Mouse (Mus musculus): ENCODE measurements around the gene Snrk. TPM values are rescaled to one million over a fixed set of nuclear protein-coding genes. Genes with fewer than 3 reads are reported as not detected.

The Snrk gene
- polyA plus RNA-seq (2014; fragmentation: Nextera tagmentation; extraction: Ambion mirVana), result 37.2 and 40.3 TPM in 2 replicates

GRCm38 (mm10) chr9:122117112-122117616 is at the start of gene Snrk:
Gene Snrk (plus strand): TSS chr9:122117266.
- WGBS, result under 1% methylated on average over 67 of the region's 67 CpGs
- Histone ChIP-seq H3K4me2 (replicated peaks; ENCODE audit: low read depth, low read length) (peak within 1 kb of the TSS; percentile 86), H3K9ac (replicated peaks; ENCODE audit: low read depth, low read length) (peak within 1 kb of the TSS; percentile 91), H3K36me3 (ENCODE audit: control insufficient read depth, insufficient read depth, low read length) (no peaks in the 10 kb centered on the region; the same call in 1 of the 2 replicates), H3K27ac (ENCODE audit: low read length) (peak within 1 kb of the TSS; percentile 83), H3K27me3 (ENCODE audit: control insufficient read depth, insufficient read depth, low read length) (no peaks in the 10 kb centered on the region), H3K4me3 (ENCODE audit: low read depth, low read length) (peak within 1 kb of the TSS; percentile 79), H3K9me3 (ENCODE audit: control insufficient read depth, low read depth, low read length) (no peaks in the 10 kb centered on the region), H3K4me1 (ENCODE audit: control insufficient read depth, insufficient read depth, low read length) (peaks cover 7% of the 10 kb centered on the region; the same call in 1 of the 2 replicates)
- peak; percentile 95 for ATAC-seq (ENCODE audit: insufficient number of reproducible peaks, insufficient read depth, low FRiP score, low read depth)

- Histone ChIP-seq H3K4me2 (replicated peaks; ENCODE audit: low read depth, low read length) (no peak overlapping the region), H3K27ac (ENCODE audit: low read length) (no peak overlapping the region), H3K4me3 (ENCODE audit: low read depth, low read length) (no peak overlapping the region), H3K36me3 (ENCODE audit: control insufficient read depth, insufficient read depth, low read length) (no peaks in the 10 kb centered on the region), H3K4me1 (ENCODE audit: control insufficient read depth, insufficient read depth, low read length) (no peaks in the 10 kb centered on the region), H3K9me3 (ENCODE audit: control insufficient read depth, low read depth, low read length) (no peaks in the 10 kb centered on the region), H3K9ac (replicated peaks; ENCODE audit: low read depth, low read length) (no peak overlapping the region), H3K27me3 (ENCODE audit: control insufficient read depth, insufficient read depth, low read length) (no peaks in the 10 kb centered on the region)
- 75% methylated on average over 2 of the region's 2 CpGs for WGBS
- no peak for ATAC-seq (ENCODE audit: insufficient number of reproducible peaks, insufficient read depth, low FRiP score, low read depth)
Measured at GRCm38 (mm10) chr9:122067654-122068053, 49.4 kb upstream of the Snrk start.

GRCm38 (mm10) chr9:122069560-122070174 is 47.4 kb upstream of the Snrk start:
- Histone ChIP-seq H3K4me3 (ENCODE audit: low read depth, low read length) (no peak overlapping the region), H3K27me3 (ENCODE audit: control insufficient read depth, insufficient read depth, low read length) (no peaks in the 10 kb centered on the region), H3K9ac (replicated peaks; ENCODE audit: low read depth, low read length) (no peak overlapping the region), H3K27ac (ENCODE audit: low read length) (no peak overlapping the region), H3K4me1 (ENCODE audit: control insufficient read depth, insufficient read depth, low read length) (no peaks in the 10 kb centered on the region), H3K4me2 (replicated peaks; ENCODE audit: low read depth, low read length) (no peak overlapping the region), H3K36me3 (ENCODE audit: control insufficient read depth, insufficient read depth, low read length) (no peaks in the 10 kb centered on the region), H3K9me3 (ENCODE audit: control insufficient read depth, low read depth, low read length) (no peaks in the 10 kb centered on the region)
- ATAC-seq (ENCODE audit: insufficient number of reproducible peaks, insufficient read depth, low FRiP score, low read depth), result no peak
- WGBS, result 62% methylated on average over 11 of the region's 11 CpGs

DNA sequence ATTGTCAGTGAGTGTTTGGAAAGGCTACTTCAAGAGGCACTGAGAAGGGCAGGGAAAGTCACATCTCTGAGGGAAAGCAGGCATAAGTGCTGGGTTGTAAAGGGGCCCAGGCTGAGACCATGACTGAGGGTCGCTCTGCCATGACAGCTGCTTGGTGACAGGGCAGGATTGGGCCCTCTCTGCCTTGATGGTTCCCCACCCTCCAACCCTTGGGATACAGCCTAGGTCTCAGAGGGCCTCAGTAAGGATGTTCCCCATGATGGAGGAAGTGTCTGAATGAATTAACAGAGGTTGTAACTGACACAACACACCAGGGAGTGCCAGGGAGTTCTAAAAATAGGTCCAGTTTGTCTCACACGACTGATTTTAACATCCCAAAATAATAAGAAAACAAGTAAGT is 43.1 kb upstream of the Snrk start:
- no peak overlapping the region for H3K9ac ChIP-seq (replicated peaks; ENCODE audit: low read depth, low read length)
- H3K9me3 ChIP-seq (ENCODE audit: control insufficient read depth, low read depth, low read length), result no peaks in the 10 kb centered on the region
- H3K4me2 ChIP-seq (replicated peaks; ENCODE audit: low read depth, low read length), result no peak overlapping the region
- no peaks in the 10 kb centered on the region for H3K4me1 ChIP-seq (ENCODE audit: control insufficient read depth, insufficient read depth, low read length)
- H3K27ac ChIP-seq (ENCODE audit: low read length), result no peak overlapping the region
- no peak for ATAC-seq (ENCODE audit: insufficient number of reproducible peaks, insufficient read depth, low FRiP score, low read depth)
- no peaks in the 10 kb centered on the region for H3K36me3 ChIP-seq (ENCODE audit: control insufficient read depth, insufficient read depth, low read length)
- H3K4me3 ChIP-seq (ENCODE audit: low read depth, low read length), result no peak overlapping the region
- no peaks in the 10 kb centered on the region for H3K27me3 ChIP-seq (ENCODE audit: control insufficient read depth, insufficient read depth, low read length)
- WGBS, result 58% methylated on average over 2 of the region's 2 CpGs

DNA sequence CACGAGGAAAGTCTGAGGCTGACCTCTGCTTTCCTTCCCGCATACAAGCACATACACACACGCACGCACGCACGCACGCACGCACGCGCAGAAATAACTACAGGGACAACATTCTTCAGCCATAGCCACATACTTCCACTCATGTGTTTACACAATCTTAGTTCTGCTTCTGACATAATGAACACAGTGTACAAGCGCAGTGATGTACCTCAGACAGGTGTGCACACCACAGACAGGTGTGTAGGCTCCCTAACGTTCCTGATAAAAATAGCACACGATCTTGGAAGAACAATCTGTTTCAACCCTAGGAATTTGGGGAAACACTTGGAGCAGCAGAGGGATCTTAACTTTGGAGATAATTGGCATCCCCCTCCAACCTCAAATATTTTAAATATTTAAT is 42.5 kb upstream of the Snrk start:
- Histone ChIP-seq H3K36me3 (ENCODE audit: control insufficient read depth, insufficient read depth, low read length) (no peaks in the 10 kb centered on the region), H3K27me3 (ENCODE audit: control insufficient read depth, insufficient read depth, low read length) (no peaks in the 10 kb centered on the region), H3K9ac (replicated peaks; ENCODE audit: low read depth, low read length) (no peak overlapping the region), H3K27ac (ENCODE audit: low read length) (no peak overlapping the region), H3K9me3 (ENCODE audit: control insufficient read depth, low read depth, low read length) (no peaks in the 10 kb centered on the region), H3K4me2 (replicated peaks; ENCODE audit: low read depth, low read length) (no peak overlapping the region), H3K4me3 (ENCODE audit: low read depth, low read length) (no peak overlapping the region), H3K4me1 (ENCODE audit: control insufficient read depth, insufficient read depth, low read length) (no peaks in the 10 kb centered on the region)
- ATAC-seq (ENCODE audit: insufficient number of reproducible peaks, insufficient read depth, low FRiP score, low read depth), result no peak
- WGBS, result 82% methylated on average over 13 of the region's 13 CpGs

DNA sequence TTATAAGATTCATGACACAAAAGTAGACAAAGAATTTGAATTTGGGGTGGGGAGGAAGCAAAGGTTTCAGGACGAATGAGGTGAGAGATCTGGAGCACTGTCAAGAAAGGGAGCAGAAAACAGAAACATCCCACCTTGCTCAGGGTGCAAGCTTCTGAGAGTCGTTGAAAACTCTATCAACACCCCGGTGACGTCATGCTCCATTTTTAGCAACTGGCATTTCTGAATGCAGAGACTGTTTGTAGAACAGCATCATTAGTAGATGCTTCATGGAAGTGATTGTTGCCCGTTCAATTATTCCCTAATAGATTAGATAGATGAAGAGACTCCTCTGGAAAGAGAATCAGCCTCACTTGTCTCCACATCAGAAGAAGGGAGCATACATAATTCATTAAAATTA is 38.6 kb upstream of the Snrk start:
- no peaks in the 10 kb centered on the region for H3K27me3 ChIP-seq (ENCODE audit: control insufficient read depth, insufficient read depth, low read length)
- H3K9me3 ChIP-seq (ENCODE audit: control insufficient read depth, low read depth, low read length), result no peaks in the 10 kb centered on the region
- H3K4me3 ChIP-seq (ENCODE audit: low read depth, low read length), result no peak overlapping the region
- no peak overlapping the region for H3K4me2 ChIP-seq (replicated peaks; ENCODE audit: low read depth, low read length)
- H3K4me1 ChIP-seq (ENCODE audit: control insufficient read depth, insufficient read depth, low read length), result no peaks in the 10 kb centered on the region
- 77% methylated on average over 5 of the region's 5 CpGs for WGBS
- H3K9ac ChIP-seq (replicated peaks; ENCODE audit: low read depth, low read length), result no peak overlapping the region
- no peak for ATAC-seq (ENCODE audit: insufficient number of reproducible peaks, insufficient read depth, low FRiP score, low read depth)
- no peaks in the 10 kb centered on the region for H3K36me3 ChIP-seq (ENCODE audit: control insufficient read depth, insufficient read depth, low read length)
- H3K27ac ChIP-seq (ENCODE audit: low read length), result no peak overlapping the region

- H3K9ac ChIP-seq (replicated peaks; ENCODE audit: low read depth, low read length), result no peak overlapping the region
- no peak overlapping the region for H3K4me2 ChIP-seq (replicated peaks; ENCODE audit: low read depth, low read length)
- H3K27me3 ChIP-seq (ENCODE audit: control insufficient read depth, insufficient read depth, low read length), result no peaks in the 10 kb centered on the region
- no peaks in the 10 kb centered on the region for H3K9me3 ChIP-seq (ENCODE audit: control insufficient read depth, low read depth, low read length)
- no peak overlapping the region for H3K4me3 ChIP-seq (ENCODE audit: low read depth, low read length)
- 79% methylated on average over 4 of the region's 4 CpGs for WGBS
- H3K27ac ChIP-seq (ENCODE audit: low read length), result no peak overlapping the region
- ATAC-seq (ENCODE audit: insufficient number of reproducible peaks, insufficient read depth, low FRiP score, low read depth), result no peak
- H3K36me3 ChIP-seq (ENCODE audit: control insufficient read depth, insufficient read depth, low read length), result no peaks in the 10 kb centered on the region
- peaks cover 17% of the 10 kb centered on the region; the same call in 1 of the 2 replicates for H3K4me1 ChIP-seq (ENCODE audit: control insufficient read depth, insufficient read depth, low read length)
Measured at GRCm38 (mm10) chr9:122083698-122084097, 33.4 kb upstream of the Snrk start.

DNA sequence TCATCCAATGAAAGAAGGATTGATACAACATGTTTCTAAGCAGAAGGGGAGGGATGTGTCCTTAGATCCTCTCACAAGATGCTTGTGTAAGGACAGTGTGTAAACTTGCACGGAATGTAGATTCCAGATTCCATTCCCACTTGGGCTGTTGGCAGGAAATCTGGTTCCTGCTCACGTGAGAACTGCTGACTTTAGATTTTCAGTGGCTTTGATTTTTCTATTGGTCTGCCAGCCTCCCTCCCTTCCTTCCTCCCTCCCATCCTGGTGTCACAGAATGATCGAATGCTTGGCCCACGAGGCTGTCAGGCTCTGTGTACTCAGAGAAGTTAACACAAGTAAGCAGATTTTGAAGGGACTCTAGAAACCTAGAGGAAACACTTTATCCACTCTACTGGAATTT is 32.9 kb upstream of the Snrk start:
- 0 out of 2 replicates have a peak, but pooled peaks have one; percentile 56 for ATAC-seq (ENCODE audit: insufficient number of reproducible peaks, insufficient read depth, low FRiP score, low read depth)
- 9% methylated on average over 4 of the region's 4 CpGs for WGBS
- H3K4me2 ChIP-seq (replicated peaks; ENCODE audit: low read depth, low read length), result no peak overlapping the region
- no peaks in the 10 kb centered on the region for H3K9me3 ChIP-seq (ENCODE audit: control insufficient read depth, low read depth, low read length)
- peaks cover 17% of the 10 kb centered on the region; the same call in 1 of the 2 replicates for H3K4me1 ChIP-seq (ENCODE audit: control insufficient read depth, insufficient read depth, low read length)
- no peak overlapping the region for H3K4me3 ChIP-seq (ENCODE audit: low read depth, low read length)
- H3K36me3 ChIP-seq (ENCODE audit: control insufficient read depth, insufficient read depth, low read length), result no peaks in the 10 kb centered on the region
- no peak overlapping the region for H3K9ac ChIP-seq (replicated peaks; ENCODE audit: low read depth, low read length)
- H3K27me3 ChIP-seq (ENCODE audit: control insufficient read depth, insufficient read depth, low read length), result no peaks in the 10 kb centered on the region
- peak overlapping the region; percentile 44 for H3K27ac ChIP-seq (ENCODE audit: low read length)

- ATAC-seq (ENCODE audit: insufficient number of reproducible peaks, insufficient read depth, low FRiP score, low read depth), result no peak
- H3K4me2 ChIP-seq (replicated peaks; ENCODE audit: low read depth, low read length), result no peak overlapping the region
Measured at GRCm38 (mm10) chr9:122084636-122085035, 32.4 kb upstream of the Snrk start.

More at GRCm38 (mm10) chr9:122084636-122085035, 32.4 kb upstream of the Snrk start:
- H3K27ac ChIP-seq (ENCODE audit: low read length), result peak overlapping the region; percentile 44
- H3K9ac ChIP-seq (replicated peaks; ENCODE audit: low read depth, low read length), result no peak overlapping the region
- no peak overlapping the region for H3K4me3 ChIP-seq (ENCODE audit: low read depth, low read length)
- no peaks in the 10 kb centered on the region for H3K27me3 ChIP-seq (ENCODE audit: control insufficient read depth, insufficient read depth, low read length)
- H3K36me3 ChIP-seq (ENCODE audit: control insufficient read depth, insufficient read depth, low read length), result no peaks in the 10 kb centered on the region
- 70% methylated on average over 4 of the region's 4 CpGs for WGBS
- H3K9me3 ChIP-seq (ENCODE audit: control insufficient read depth, low read depth, low read length), result no peaks in the 10 kb centered on the region
- peaks cover 17% of the 10 kb centered on the region; the same call in 1 of the 2 replicates for H3K4me1 ChIP-seq (ENCODE audit: control insufficient read depth, insufficient read depth, low read length)
